Comparison of ENCODE assay signal across 26 mouse cellular contexts in the genomic region with DNA sequence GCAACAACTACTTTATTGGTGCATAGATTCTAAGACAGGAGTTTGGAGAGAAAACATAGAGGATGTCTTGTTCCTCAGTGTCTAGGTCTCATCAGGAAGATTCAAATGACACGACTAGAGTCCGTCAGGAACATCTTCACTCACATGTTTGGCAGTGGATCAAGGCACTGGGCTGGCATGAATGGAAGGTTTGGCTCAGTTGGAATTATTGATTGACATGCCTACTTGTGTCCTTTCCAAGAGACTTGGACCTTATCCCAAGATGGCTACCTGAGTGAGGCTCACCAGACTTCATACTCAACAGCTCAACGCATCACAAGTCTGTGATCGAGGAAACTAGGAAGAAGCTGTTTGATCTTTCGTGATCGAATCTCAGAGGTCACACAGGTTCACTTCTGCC.
A peak's percentile ranks its signal among the peaks of the same experiment; 100 is the strongest.
DNase-seq lines count a peak whose midpoint lies in the region; ATAC-seq and TF ChIP-seq lines count a peak whose summit lies in the region.
"Had no signal": no experiment of that assay in that cellular context is flagged by ENCODE, and none has a peak within 500 bp of the region (broad histone marks: within the 10 kb centered on the region; RNA-seq: fewer than 3 reads in every experiment).

No protein-coding gene starts in this region.

- no peak for ATAC-seq in liver, postnatal 0 days
- ATAC-seq: activated CD4-positive, CD25-positive, alpha-beta regulatory T cell, adult 4 months; CD4-positive, CD25-positive, alpha-beta regulatory T cell, adult 4 months; forebrain, embryonic 14.5 days; forebrain, postnatal 0 days; intestine, embryonic 15.5 days had no signal

- DNase-seq in heart, adult 11 months, result peak; percentile 43
- DNase-seq in heart, adult 9 months (ENCODE audit: low spot score in 2 of 2), result no peak
- peak; percentile 7 to 39 for DNase-seq in kidney, adult 8-10 months
- no peak for DNase-seq in kidney, postnatal 14 days
- peak; percentile 77 for DNase-seq in liver, adult 2 months (ENCODE audit: extremely low read depth, low read depth, low spot score)
- no peak for DNase-seq in liver, postnatal 0 days
- no peak for DNase-seq in T-cell, adult 2 months (ENCODE audit: low spot score)
- DNase-seq: adrenal gland, adult 8-10 months; adrenal gland, postnatal 25 days; cerebellum, adult 18-20 months; cerebellum, postnatal 25 days; forebrain, postnatal 0 days; gastrocnemius, adult 2 months; gastrocnemius, postnatal 14 days; heart, adult 18-20 months; heart, postnatal 14 days; heart, postnatal 4 days had no signal

- H3K79me2 ChIP-seq in liver, adult 2 months (ENCODE audit: control insufficient read depth, insufficient read depth, low read length), result no peaks in the 10 kb centered on the region

- no peaks in the 10 kb centered on the region for H3K27me3 ChIP-seq in liver, adult 2 months (ENCODE audit: control insufficient read depth, insufficient read depth, low read length)
- H3K27me3 ChIP-seq in liver, postnatal 0 days (ENCODE audit: insufficient read depth, low read length), result no peaks in the 10 kb centered on the region
- H3K27me3 ChIP-seq: embryonic facial prominence, embryonic 12.5 days; embryonic facial prominence, embryonic 15.5 days; heart, embryonic 13.5 days; hindbrain, embryonic 15.5 days; intestine, embryonic 15.5 days had no signal

- no peak overlapping the region for H3K9ac ChIP-seq in liver, adult 2 months (ENCODE audit: low read depth, low read length)
- H3K9ac ChIP-seq in liver, postnatal 0 days (replicated peaks), result no peak overlapping the region
- H3K9ac ChIP-seq: embryonic facial prominence, embryonic 12.5 days; embryonic facial prominence, embryonic 15.5 days; forebrain, postnatal 0 days; heart, embryonic 13.5 days; hindbrain, embryonic 15.5 days; intestine, embryonic 15.5 days had no signal

- no peaks in the 10 kb centered on the region for H3K4me1 ChIP-seq in liver, adult 2 months (ENCODE audit: control insufficient read depth, insufficient read depth, low read length)
- H3K4me1 ChIP-seq in liver, postnatal 0 days (ENCODE audit: insufficient read depth), result no peaks in the 10 kb centered on the region
- H3K4me1 ChIP-seq: embryonic facial prominence, embryonic 12.5 days; embryonic facial prominence, embryonic 15.5 days; heart, embryonic 10.5 days; heart, embryonic 13.5 days; hindbrain, embryonic 15.5 days; intestine, embryonic 15.5 days had no signal

- no peaks in the 10 kb centered on the region for H3K9me3 ChIP-seq in liver, postnatal 0 days (ENCODE audit: low read length)
- H3K9me3 ChIP-seq: embryonic facial prominence, embryonic 12.5 days; embryonic facial prominence, embryonic 15.5 days; heart, embryonic 10.5 days; heart, embryonic 13.5 days; hindbrain, embryonic 15.5 days; intestine, embryonic 15.5 days had no signal

- H3K4me2 ChIP-seq in liver, postnatal 0 days (ENCODE audit: low read depth, low read length), result no peak overlapping the region
- H3K4me2 ChIP-seq: embryonic facial prominence, embryonic 12.5 days; embryonic facial prominence, embryonic 15.5 days; heart, embryonic 13.5 days; hindbrain, embryonic 15.5 days; intestine, embryonic 15.5 days had no signal

- H3K4me3 ChIP-seq in liver, adult 2 months (ENCODE audit: insufficient read depth, low read depth, low read length), result no peak overlapping the region
- H3K4me3 ChIP-seq in liver, postnatal 0 days (ENCODE audit: low read depth, low read length), result no peak overlapping the region
- H3K4me3 ChIP-seq: embryonic facial prominence, embryonic 12.5 days; embryonic facial prominence, embryonic 15.5 days; gastrocnemius, adult 2 months; heart, embryonic 10.5 days; heart, embryonic 13.5 days; hindbrain, embryonic 15.5 days; intestine, embryonic 15.5 days had no signal

- 62% methylated on average over 6 of the region's 6 CpGs for WGBS in liver, adult 2 months
- WGBS in liver, postnatal 0 days (ENCODE audit: insufficient replicate concordance), result 85% methylated on average over 6 of the region's 6 CpGs

- no peak overlapping the region for H3K27ac ChIP-seq in liver, adult 2 months (replicated peaks; ENCODE audit: insufficient read depth, low read depth, low read length)
- H3K27ac ChIP-seq in liver, postnatal 0 days (ENCODE audit: low read depth), result no peak overlapping the region
- H3K27ac ChIP-seq: embryonic facial prominence, embryonic 12.5 days; embryonic facial prominence, embryonic 15.5 days; gastrocnemius, adult 2 months; heart, embryonic 10.5 days; heart, embryonic 13.5 days; hindbrain, embryonic 15.5 days; intestine, embryonic 15.5 days had no signal

- no peak for TF ChIP-seq EP300 in liver, postnatal 0 days (IDR thresholded peaks at IDR 0.05; ENCODE audit: low read depth)

- H3K36me3 ChIP-seq in liver, adult 2 months (ENCODE audit: control insufficient read depth, insufficient read depth, low read length), result no peaks in the 10 kb centered on the region
- no peaks in the 10 kb centered on the region for H3K36me3 ChIP-seq in liver, postnatal 0 days (replicated peaks; ENCODE audit: insufficient read depth, low read length)
- H3K36me3 ChIP-seq: embryonic facial prominence, embryonic 12.5 days; embryonic facial prominence, embryonic 15.5 days; heart, embryonic 10.5 days; heart, embryonic 13.5 days; hindbrain, embryonic 15.5 days; intestine, embryonic 15.5 days had no signal

- no peak for TF ChIP-seq POLR2A in liver, adult 2 months (IDR thresholded peaks at IDR 0.05; ENCODE audit: extremely low read depth, insufficient read depth, low read length)

- no peak for TF ChIP-seq CTCF in liver, adult 2 months (IDR thresholded peaks at IDR 0.05; ENCODE audit: low read depth, low read length)
- TF ChIP-seq CTCF in liver, postnatal 0 days (IDR thresholded peaks at IDR 0.05; ENCODE audit: low read depth), result no peak

Comparison
In these comparisons a context has a peak if more than half of its experiments do, and no peak if none do; other contexts are left out.
1. DNase-seq: peak in heart, adult 11 months (single experiment), kidney, adult 8-10 months (2 of 2) and liver, adult 2 months (single experiment); none in heart, adult 9 months (0 of 2), kidney, postnatal 14 days (single experiment), liver, postnatal 0 days (single experiment) and T-cell, adult 2 months (single experiment).